Mouse (Mus musculus) ES-Bruce4 (cell line): ENCODE results near the gene Fryl.

Experiments
- CTCF ChIP-seq: IDR thresholded peaks from one replicate; pipeline ENCODE4 v1.8.1; 2011; ENCODE audit warnings: low read depth, low read length
- POLR2A ChIP-seq: IDR thresholded peaks from one replicate; pipeline ENCODE4 v1.8.1; 2011; ENCODE audit warnings: low read length; ENCODE audit not compliant: insufficient read depth

DNA sequence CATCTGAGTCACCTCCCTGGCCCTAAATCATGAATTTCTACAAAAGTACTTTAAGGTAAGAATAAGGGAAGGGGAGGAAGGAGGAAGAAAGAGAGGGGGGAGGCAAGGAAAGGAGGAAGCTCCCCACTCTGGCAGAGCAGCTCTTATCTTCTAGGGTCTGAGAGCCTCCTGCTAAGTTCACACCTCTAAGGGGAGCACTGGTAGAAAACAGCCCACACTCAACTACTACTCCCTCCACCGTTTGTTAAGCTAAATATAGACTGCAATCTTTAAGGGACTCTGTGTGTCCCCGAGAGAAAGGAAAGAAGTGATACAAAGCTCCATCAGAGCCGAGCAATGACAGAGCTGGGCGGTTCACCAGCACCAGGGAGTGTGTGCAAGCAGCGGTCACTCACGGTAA lies 24.6 kb downstream of the Fryl start:
- TF ChIP-seq CTCF (no peak), POLR2A (no peak)
